Mouse (Mus musculus): ENCODE data around the gene Jpt2. TPM values are rescaled to one million over a fixed set of nuclear protein-coding genes. Genes with fewer than 3 reads are reported as not detected.
A peak's percentile ranks its signal among the peaks of the same experiment; 100 is the strongest.

Jpt2 gene
- polyA plus RNA-seq, 1 experiment from 2014 or later, result 277 TPM

GRCm38 (mm10) chr17:24894061-24894994 is 66.2 kb downstream of the Jpt2 start:
- Histone ChIP-seq H3K27ac (peak overlapping the region; percentile 89), H3K9ac (peak overlapping the region; percentile 92), H3K4me3 (peak overlapping the region; percentile 86), H3K27me3 (no peaks in the 10 kb centered on the region), H3K4me1 (peaks cover 25% of the 10 kb centered on the region), H3K36me3 (peaks cover 65% of the 10 kb centered on the region), H3K9me3 (no peaks in the 10 kb centered on the region), H3K4me2 (replicated peaks) (peak overlapping the region; percentile 98)
- ATAC-seq (ENCODE audit: insufficient number of reproducible peaks, insufficient read depth, low FRiP score, low TSS enrichment), result no peak
- 11% methylated on average over 31 of the region's 31 CpGs for WGBS

GRCm38 (mm10) chr17:24893276-24893675 is 67.2 kb downstream of the Jpt2 start:
- no peaks in the 10 kb centered on the region for H3K9me3 ChIP-seq
- no peaks in the 10 kb centered on the region for H3K27me3 ChIP-seq
- H3K4me3 ChIP-seq, result 0 out of 2 replicates have a peak overlapping the region, but pooled peaks have one; percentile 0
- peaks cover 25% of the 10 kb centered on the region for H3K4me1 ChIP-seq
- H3K36me3 ChIP-seq, result peaks cover 60% of the 10 kb centered on the region
- no peak overlapping the region for H3K4me2 ChIP-seq (replicated peaks)
- WGBS, result 90% methylated on average over 2 of the region's 2 CpGs
- ATAC-seq (ENCODE audit: insufficient number of reproducible peaks, insufficient read depth, low FRiP score, low TSS enrichment), result no peak
- no peak overlapping the region for H3K27ac ChIP-seq
- no peak overlapping the region for H3K9ac ChIP-seq

GRCm38 (mm10) chr17:24892785-24893184 is 67.7 kb downstream of the Jpt2 start:
- no peak overlapping the region for H3K4me2 ChIP-seq (replicated peaks)
- peaks cover 27% of the 10 kb centered on the region for H3K4me1 ChIP-seq
- no peak for ATAC-seq (ENCODE audit: insufficient number of reproducible peaks, insufficient read depth, low FRiP score, low TSS enrichment)
- H3K4me3 ChIP-seq, result 0 out of 2 replicates have a peak overlapping the region, but pooled peaks have one; percentile 0
- H3K27ac ChIP-seq, result no peak overlapping the region
- 88% methylated on average over 12 of the region's 12 CpGs for WGBS
- no peak overlapping the region for H3K9ac ChIP-seq
- no peaks in the 10 kb centered on the region for H3K9me3 ChIP-seq
- peaks cover 55% of the 10 kb centered on the region for H3K36me3 ChIP-seq
- H3K27me3 ChIP-seq, result no peaks in the 10 kb centered on the region

- no peaks in the 10 kb centered on the region for H3K9me3 ChIP-seq
- H3K4me3 ChIP-seq, result no peak overlapping the region
- H3K27ac ChIP-seq, result no peak overlapping the region
- H3K9ac ChIP-seq, result no peak overlapping the region
- no peak for ATAC-seq (ENCODE audit: insufficient number of reproducible peaks, insufficient read depth, low FRiP score, low TSS enrichment)
- peaks cover 46% of the 10 kb centered on the region for H3K36me3 ChIP-seq
- H3K4me1 ChIP-seq, result peaks cover 27% of the 10 kb centered on the region
- 89% methylated on average over 13 of the region's 13 CpGs for WGBS
- no peaks in the 10 kb centered on the region for H3K27me3 ChIP-seq
- H3K4me2 ChIP-seq (replicated peaks), result no peak overlapping the region
Measured at GRCm38 (mm10) chr17:24891321-24891720, 69.2 kb downstream of the Jpt2 start.

GRCm38 (mm10) chr17:24890151-24891092 is 70.1 kb downstream of the Jpt2 start:
- H3K9me3 ChIP-seq, result no peaks in the 10 kb centered on the region
- no peaks in the 10 kb centered on the region for H3K27me3 ChIP-seq
- no peak overlapping the region for H3K4me3 ChIP-seq
- H3K9ac ChIP-seq, result no peak overlapping the region
- H3K4me2 ChIP-seq (replicated peaks), result no peak overlapping the region
- H3K4me1 ChIP-seq, result peaks cover 24% of the 10 kb centered on the region
- no peak overlapping the region for H3K27ac ChIP-seq
- H3K36me3 ChIP-seq, result peaks cover 46% of the 10 kb centered on the region
- 87% methylated on average over 19 of the region's 19 CpGs for WGBS
- no peak for ATAC-seq (ENCODE audit: insufficient number of reproducible peaks, insufficient read depth, low FRiP score, low TSS enrichment)

GRCm38 (mm10) chr17:24888862-24889261 is 71.6 kb downstream of the Jpt2 start:
- no peak overlapping the region for H3K27ac ChIP-seq
- no peak overlapping the region for H3K4me2 ChIP-seq (replicated peaks)
- peaks cover 46% of the 10 kb centered on the region for H3K36me3 ChIP-seq
- no peaks in the 10 kb centered on the region for H3K27me3 ChIP-seq
- WGBS, result 89% methylated on average over 3 of the region's 3 CpGs
- peaks cover 24% of the 10 kb centered on the region for H3K4me1 ChIP-seq
- H3K9ac ChIP-seq, result no peak overlapping the region
- H3K4me3 ChIP-seq, result no peak overlapping the region
- ATAC-seq (ENCODE audit: insufficient number of reproducible peaks, insufficient read depth, low FRiP score, low TSS enrichment), result no peak
- H3K9me3 ChIP-seq, result no peaks in the 10 kb centered on the region

Other genes with a start within 250 kb of the Jpt2 start
- 0.22 TPM in 1 of 2 replicates, not detected in the other for gene Rnf151, start 242.6 kb downstream of the Jpt2 start, polyA plus RNA-seq (2016; fragmentation: Nextera tagmentation; extraction: Ambion mirVana)
- 1,116 and 1,117 TPM in 2 replicates for gene Rps2, start 242.6 kb downstream of the Jpt2 start, polyA plus RNA-seq (2016; fragmentation: Nextera tagmentation; extraction: Ambion mirVana)
- 209 and 223 TPM in 2 replicates for gene Ndufb10, start 236.2 kb downstream of the Jpt2 start, polyA plus RNA-seq (2016; fragmentation: Nextera tagmentation; extraction: Ambion mirVana)
- not detected in 2 replicates for gene Rpl3l, start 232.9 kb downstream of the Jpt2 start, polyA plus RNA-seq (2016; fragmentation: Nextera tagmentation; extraction: Ambion mirVana)
- gene Msrb1, start 224.0 kb downstream of the Jpt2 start, polyA plus RNA-seq (2016; fragmentation: Nextera tagmentation; extraction: Ambion mirVana), result 23.6 and 25.6 TPM in 2 replicates
- 9.2 and 10.7 TPM in 2 replicates for gene Hs3st6, start 207.7 kb downstream of the Jpt2 start, polyA plus RNA-seq (2016; fragmentation: Nextera tagmentation; extraction: Ambion mirVana)
- not detected in 2 replicates for gene Meiob, start 156.4 kb downstream of the Jpt2 start, polyA plus RNA-seq (2016; fragmentation: Nextera tagmentation; extraction: Ambion mirVana)
- 24.2 and 26.1 TPM in 2 replicates for gene Hagh, start 120.5 kb downstream of the Jpt2 start, polyA plus RNA-seq (2016; fragmentation: Nextera tagmentation; extraction: Ambion mirVana)
- gene Fahd1, start 110.3 kb downstream of the Jpt2 start, polyA plus RNA-seq (2016; fragmentation: Nextera tagmentation; extraction: Ambion mirVana), result 21.3 and 23.2 TPM in 2 replicates
- gene Igfals, start 94.7 kb downstream of the Jpt2 start, polyA plus RNA-seq (2016; fragmentation: Nextera tagmentation; extraction: Ambion mirVana), result 0.22 and 0.28 TPM in 2 replicates
- gene Nubp2, start 74.3 kb downstream of the Jpt2 start, polyA plus RNA-seq (2016; fragmentation: Nextera tagmentation; extraction: Ambion mirVana), result 49.7 and 53.6 TPM in 2 replicates
- gene Spsb3, start 74.0 kb downstream of the Jpt2 start, polyA plus RNA-seq (2016; fragmentation: Nextera tagmentation; extraction: Ambion mirVana), result 43.3 and 43.8 TPM in 2 replicates
- gene Eme2, start 65.6 kb downstream of the Jpt2 start, polyA plus RNA-seq (2016; fragmentation: Nextera tagmentation; extraction: Ambion mirVana), result 38.7 and 42.4 TPM in 2 replicates
- gene Mrps34, start 65.6 kb downstream of the Jpt2 start, polyA plus RNA-seq (2016; fragmentation: Nextera tagmentation; extraction: Ambion mirVana), result 99.6 and 107 TPM in 2 replicates
- 44.8 and 46.1 TPM in 2 replicates for gene Nme3, start 64.2 kb downstream of the Jpt2 start, polyA plus RNA-seq (2016; fragmentation: Nextera tagmentation; extraction: Ambion mirVana)
- 55.8 and 59.5 TPM in 2 replicates for gene Mapk8ip3, start 23.7 kb downstream of the Jpt2 start, polyA plus RNA-seq (2016; fragmentation: Nextera tagmentation; extraction: Ambion mirVana)
- 10.5 and 12.0 TPM in 2 replicates for gene Cramp1l, start 55.1 kb upstream of the Jpt2 start, polyA plus RNA-seq (2016; fragmentation: Nextera tagmentation; extraction: Ambion mirVana)
- gene Ift140, start 55.4 kb upstream of the Jpt2 start, polyA plus RNA-seq (2016; fragmentation: Nextera tagmentation; extraction: Ambion mirVana), result 29.0 and 29.8 TPM in 2 replicates
- gene Tmem204, start 122.9 kb upstream of the Jpt2 start, polyA plus RNA-seq (2016; fragmentation: Nextera tagmentation; extraction: Ambion mirVana), result 13.2 and 15.5 TPM in 2 replicates
- 49.1 and 51.0 TPM in 2 replicates for gene Telo2, start 155.3 kb upstream of the Jpt2 start, polyA plus RNA-seq (2016; fragmentation: Nextera tagmentation; extraction: Ambion mirVana)
- 0.48 and 0.88 TPM in 2 replicates for gene Ptx4, start 160.1 kb upstream of the Jpt2 start, polyA plus RNA-seq (2016; fragmentation: Nextera tagmentation; extraction: Ambion mirVana)
- 27.1 and 27.4 TPM in 2 replicates for gene Clcn7, start 172.7 kb upstream of the Jpt2 start, polyA plus RNA-seq (2016; fragmentation: Nextera tagmentation; extraction: Ambion mirVana)
- gene Ccdc154, start 201.8 kb upstream of the Jpt2 start, polyA plus RNA-seq (2016; fragmentation: Nextera tagmentation; extraction: Ambion mirVana), result not detected in 2 replicates
- not detected in 2 replicates for gene Gm38655, start 214.8 kb upstream of the Jpt2 start, polyA plus RNA-seq (2016; fragmentation: Nextera tagmentation; extraction: Ambion mirVana)
- 35.1 and 35.3 TPM in 2 replicates for gene BC003965, start 223.9 kb upstream of the Jpt2 start, polyA plus RNA-seq (2016; fragmentation: Nextera tagmentation; extraction: Ambion mirVana)
- 10.6 and 12.9 TPM in 2 replicates for gene Unkl, start 227.7 kb upstream of the Jpt2 start, polyA plus RNA-seq (2016; fragmentation: Nextera tagmentation; extraction: Ambion mirVana)